Mouse (Mus musculus) kidney, adult 11 months (tissue): ENCODE results near the gene Trp63.
A peak's percentile ranks its signal among the peaks of the same experiment; 100 is the strongest.

Source experiments
- DNase-seq: peaks from one replicate; pipeline ENCODE4 v3.0.0; 2022

The Trp63 gene

DNA sequence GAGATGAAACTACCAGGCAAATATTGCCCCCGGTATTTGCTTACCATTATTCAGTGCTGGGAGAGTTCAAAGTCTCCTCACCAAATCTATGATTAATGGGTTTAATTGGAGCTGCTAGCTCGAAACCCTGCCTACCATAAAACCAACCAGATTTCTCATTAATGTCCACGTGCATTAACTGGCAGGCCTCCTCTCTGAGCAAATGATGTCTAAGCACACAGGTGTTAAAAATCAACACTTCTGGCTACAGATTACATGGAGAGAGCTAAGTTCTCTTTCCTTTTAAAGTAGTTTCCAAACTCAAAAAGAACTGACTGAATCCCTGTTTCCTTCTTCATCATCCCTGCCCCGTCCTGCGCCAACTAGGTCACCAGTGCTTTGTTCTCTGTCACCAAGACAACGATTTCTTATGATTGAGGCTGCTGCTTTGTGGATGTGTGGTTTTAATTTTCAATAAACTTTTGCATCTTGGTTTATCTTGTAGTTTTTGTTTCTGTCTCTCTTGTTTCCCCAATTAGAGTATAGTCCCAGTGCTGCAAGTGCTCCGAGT is 193.9 kb downstream of the Trp63 start:
- DNase-seq = peak; percentile 81

DNA sequence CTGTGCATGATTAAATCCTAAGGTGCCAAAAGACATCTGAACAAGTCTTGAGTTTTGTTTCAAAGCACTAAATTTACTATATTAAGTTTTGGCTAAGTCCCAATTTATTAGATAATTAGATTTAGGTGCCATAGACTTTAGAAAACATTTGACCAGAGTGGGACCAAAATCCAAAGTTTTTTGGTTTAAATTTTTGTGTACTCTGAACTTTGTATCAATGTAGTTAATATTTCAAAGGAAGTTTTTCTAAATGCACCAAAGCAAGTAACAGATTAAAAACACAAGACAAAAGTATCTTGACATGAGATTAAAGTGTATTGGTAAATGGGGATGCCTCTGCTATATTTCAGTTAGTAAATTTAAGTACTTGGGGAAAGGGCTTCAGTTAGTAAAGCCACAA is 194.6 kb downstream of the Trp63 start:
- DNase-seq = no peak

DNA sequence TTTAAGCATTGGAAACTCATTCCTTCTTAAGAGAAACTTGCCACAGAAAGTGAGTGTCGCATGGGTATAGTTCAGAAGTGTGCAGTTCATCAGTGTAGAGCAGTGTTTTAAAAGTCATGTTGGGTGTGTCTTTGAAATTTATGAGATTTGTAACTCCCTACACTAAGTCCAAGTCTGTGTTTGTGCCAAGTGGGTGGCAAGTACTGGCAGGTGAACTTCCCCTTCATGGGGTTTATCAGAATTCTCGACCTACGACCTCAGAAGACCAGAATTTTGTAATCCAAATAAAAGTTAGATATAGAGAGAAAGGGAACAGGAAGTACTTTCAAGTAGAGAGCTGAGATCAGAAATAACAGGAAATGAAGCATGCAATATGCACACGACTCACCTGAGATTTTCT is 215.5 kb downstream of the Trp63 start:
- no peak for DNase-seq

DNA sequence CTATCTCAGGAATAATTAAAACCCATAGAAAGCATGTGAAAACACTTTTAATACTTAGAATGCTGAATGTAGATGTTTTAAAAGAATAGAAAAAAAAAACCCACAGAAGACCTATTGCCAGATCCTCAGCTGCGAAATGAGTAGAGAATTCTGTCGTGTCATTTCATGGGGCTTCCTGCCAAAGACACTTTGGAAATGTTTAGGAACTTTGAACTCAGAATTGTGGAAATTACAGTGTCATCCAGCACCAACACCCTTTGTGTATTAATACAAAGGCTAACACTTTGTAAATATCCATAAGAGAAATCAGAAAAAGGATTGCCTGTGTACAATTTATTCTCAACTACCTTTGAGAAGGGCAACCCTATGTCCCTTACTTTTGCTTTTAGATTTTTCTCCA is 216.1 kb downstream of the Trp63 start:
- DNase-seq = no peak

DNA sequence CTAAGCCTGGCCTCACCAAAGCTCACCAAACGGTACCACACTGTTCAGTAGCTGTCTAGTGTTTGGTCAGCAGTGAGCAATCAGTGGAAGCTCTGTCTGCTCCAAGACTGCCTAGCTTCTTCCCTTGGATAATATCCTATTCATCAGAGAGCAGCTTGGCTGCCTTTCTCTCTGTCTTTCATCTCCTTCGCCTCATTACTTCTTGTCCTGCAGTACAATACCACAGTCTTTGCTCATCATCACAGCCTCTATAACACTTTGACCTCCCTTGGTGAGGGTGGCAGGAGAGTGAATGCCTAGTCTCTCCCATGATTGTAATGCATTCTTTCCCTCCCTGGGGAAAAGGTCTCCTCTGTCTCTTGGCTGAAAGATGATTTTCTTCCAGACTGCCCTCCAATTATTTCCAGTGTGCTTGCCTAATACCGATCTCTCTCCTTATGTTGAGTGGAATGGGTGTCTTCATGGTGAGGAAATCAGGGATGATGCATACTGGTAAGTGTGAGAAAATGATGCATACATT is 216.9 kb downstream of the Trp63 start:
- no peak for DNase-seq

DNA sequence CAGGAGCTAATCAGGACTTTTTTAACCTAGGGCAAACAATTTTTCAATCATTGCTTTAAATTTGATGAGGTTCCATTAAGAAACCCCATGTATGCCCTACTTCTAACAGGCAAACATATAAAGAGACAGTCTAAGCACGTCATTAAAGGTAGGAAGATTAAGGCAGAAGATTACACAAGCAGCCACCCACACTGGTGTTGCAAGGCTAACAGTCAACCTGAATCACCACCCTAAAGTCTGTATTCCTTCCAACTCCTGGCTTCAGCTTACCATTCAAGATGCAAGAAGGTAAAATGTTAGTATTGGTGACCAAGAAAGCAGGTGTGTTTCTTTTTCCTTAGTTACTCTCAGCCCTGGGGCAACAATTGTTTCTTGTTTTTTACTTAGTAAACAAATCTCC is 228.6 kb downstream of the Trp63 start:
- DNase-seq = no peak

DNA sequence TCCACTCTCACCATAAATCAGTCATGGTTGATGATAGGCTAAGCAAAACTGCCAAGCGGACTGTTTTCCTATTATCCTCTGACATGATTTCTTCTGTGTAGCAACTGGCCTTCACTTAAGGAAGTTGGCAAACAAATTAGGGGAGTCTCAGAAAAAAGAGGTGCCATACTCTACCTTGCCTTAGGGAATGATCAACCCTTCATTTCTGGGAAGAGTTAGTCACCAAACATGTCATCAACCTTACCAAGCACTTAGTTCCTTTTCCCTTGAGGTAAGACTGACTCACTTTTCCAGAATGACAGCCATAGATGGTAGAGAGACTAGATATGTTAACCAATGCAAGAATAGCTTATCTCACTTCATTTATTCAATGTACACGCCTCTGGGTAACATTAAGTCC is 250.6 kb downstream of the Trp63 start:
- DNase-seq = no peak
